Mouse (Mus musculus) Muller cell, postnatal 12 days (primary cell): ENCODE data around the gene Elmod3.

Experiments
- DNase-seq: peaks from one replicate; pipeline ENCODE4 v3.0.0-alpha.2; 2015; ENCODE audit errors: inconsistent ontology term

Elmod3 gene

DNA sequence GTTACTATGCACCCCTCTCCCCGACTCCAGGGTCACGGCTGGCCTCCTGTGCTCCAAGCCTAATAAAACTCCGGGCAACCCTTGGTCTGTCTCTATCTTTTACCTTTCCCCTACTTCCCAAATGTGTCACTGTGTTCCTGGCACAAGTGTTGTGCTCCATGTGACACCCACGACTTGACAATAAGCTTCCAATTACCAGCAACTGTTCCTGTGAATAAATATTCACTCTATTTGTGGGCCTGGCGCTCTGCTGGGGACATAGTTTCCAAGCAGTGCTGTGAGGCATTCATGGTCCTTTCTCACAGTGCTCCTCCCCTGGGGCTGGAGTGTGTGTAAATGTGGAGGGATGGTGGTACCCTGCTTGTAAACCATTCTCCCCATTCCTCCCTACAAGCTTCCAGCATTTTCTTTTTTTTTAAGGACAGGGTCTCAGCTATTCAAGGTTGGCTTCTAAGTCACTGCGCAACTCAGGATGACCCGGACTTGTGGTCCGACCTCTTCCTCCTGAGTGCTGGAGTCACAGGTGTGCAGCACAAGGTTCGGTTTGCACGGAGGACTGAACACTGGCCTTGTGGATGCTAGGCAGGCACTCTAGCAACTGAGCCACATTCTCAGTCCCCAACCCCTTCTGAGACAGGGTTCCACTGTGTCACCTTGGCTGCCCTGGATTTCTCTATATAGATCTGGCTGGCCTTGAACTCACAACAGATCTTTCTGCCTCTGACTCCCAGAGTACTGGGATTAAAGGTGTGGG is 27.4 kb downstream of the Elmod3 start:
- no peak for DNase-seq

DNA sequence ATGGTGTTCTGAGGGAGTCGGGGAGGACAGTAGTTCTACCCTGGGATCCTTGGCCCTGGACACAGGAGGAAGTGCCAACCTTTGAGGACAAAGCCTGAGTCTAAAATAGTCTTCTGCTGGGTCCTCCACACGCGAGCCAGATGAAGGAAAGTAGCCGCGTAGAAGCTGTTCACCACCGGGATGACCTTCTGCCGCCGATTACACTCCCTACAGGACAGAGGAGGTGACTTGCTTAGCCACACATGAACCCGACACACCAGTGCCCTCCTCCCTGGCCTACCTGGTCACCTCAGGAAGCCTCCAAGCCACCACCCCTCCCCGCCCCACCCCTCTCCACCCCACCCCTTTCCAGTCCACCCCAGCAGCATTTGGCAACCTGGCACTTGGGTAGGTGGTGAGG is 29.5 kb downstream of the Elmod3 start:
- DNase-seq: no peak

DNA sequence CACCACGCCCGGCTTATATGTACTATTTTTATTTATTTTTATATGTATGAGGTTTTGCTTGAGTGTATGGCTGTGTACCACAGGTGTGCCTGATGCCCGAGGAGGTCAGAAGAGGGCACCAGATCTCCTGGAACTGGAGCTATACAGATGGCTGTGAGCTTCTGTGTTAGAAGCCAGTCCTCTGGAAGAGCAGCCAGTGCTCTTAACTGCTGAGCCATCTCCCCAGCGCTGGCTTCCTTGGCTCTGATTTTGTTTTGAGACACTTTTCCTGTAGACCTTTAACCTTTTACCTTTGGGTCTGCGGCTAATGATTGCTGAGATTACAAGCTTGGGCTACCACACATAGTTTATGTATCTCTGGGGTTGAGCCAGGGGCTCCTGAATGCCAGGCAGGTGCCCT is 30.7 kb downstream of the Elmod3 start:
- no peak for DNase-seq

DNA sequence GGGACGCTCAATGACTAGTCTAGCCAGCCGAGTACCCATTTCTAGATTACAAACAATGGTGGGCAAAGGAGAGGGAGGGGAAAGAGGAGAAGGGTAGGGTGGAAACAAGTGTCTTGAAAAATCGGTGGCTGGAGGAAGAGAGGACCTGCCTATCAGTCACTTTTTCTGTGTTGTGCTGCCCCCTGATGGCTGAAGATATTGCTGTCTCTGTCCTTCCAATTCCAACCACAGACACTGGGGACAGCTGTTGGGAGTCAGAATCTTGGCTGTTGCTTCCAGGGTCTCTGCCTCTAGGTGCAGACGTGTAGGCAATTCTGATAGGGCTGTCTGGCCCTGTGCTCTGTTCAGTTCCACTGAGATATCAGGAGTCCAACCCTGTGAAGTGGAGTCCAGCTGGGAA is 32.2 kb downstream of the Elmod3 start:
- peak; percentile 70 for DNase-seq

DNA sequence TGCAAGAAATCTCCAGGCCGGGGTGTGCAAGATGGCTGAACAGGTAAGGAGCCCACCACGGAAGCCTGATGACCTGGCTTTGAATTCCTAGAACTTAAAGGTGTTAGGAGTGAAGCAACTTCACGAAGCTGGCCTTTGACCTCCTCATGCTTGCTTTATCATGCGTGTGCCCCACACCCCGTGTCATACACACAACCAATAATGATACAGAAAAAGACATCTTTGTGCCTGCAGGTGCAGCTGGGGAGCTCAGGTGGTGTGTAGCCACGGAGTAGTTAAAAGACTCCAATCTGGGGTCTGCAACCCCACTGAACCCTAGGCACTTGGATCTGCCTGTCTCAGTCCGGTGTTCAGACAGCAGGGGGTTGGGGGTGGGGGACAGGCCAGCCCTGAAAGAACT is 32.7 kb downstream of the Elmod3 start:
- no peak for DNase-seq

DNA sequence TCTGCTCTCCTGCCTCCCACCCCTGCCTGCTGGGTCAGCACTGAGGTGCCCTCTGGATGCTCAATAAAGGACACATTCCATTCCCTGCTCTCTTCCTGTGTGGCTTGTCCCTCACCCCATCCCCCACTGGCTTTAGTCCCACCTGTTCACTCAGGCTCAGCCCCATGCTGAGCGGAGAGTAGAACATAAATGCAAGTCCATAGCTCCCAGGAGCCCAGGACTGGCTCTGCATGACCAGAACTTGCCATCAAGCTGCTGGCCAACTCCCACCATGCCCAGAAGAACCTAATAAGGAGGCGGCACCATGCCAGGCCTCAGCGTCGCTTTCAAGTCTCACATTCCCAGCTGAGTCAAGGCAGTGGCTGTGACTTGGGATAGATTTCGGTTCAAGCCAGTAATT is 35.3 kb downstream of the Elmod3 start:
- peak; percentile 45 for DNase-seq

DNA sequence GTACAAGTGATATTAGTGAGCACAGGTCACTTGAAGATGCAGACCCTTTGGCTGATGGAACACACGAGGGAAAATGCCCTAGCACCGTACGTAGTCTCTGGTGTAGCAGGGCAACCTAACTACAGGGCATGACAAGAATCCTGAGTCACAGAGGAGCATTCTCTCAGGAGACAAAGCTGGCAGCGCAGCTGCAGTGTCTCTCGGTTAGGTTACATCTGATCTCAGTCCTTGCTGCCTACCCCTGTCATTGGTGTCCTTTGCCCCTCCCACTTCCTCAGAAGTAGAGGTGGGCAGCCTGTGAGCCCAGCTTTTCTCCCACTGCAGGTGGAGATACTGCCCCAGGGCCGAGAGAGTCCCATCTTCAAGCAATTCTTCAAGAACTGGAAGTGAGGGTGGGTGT is 35.7 kb downstream of the Elmod3 start:
- peak; percentile 59 for DNase-seq

DNA sequence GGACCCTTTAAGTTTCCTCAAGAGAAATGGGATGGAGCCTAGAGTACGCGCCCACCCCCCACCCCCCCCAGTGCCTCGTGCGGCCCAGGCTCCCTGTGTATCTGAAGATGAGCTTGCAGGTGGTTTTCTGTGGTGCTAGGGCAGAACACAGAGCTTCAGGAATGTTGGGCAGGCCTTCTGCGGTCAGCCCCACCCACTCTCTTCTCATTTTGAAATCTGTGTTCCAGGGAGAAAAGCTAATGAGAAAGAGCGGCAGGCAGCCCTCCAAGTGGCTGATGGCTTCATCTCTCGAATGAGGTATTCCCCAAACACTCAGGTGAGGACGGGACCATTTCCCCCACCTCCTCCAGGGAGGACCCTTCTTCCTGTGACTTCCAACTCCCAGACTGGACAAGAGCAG is 37.4 kb downstream of the Elmod3 start:
- DNase-seq: peak; percentile 18

DNA sequence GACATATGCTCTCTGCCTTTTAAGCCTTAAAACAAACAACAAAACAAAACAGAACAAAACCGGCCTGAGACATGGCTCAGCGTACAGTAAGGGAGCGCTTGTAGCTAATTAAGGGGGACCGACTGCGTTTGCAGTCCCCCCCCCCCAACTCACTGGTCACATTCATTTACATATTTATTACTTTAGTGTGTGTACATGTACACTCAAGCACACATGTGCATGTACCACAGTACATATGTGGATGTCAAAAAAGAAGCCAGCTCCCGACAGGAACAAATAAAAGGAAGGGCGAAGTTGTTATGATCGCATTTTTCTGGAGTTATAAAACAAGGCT is 45.2 kb downstream of the Elmod3 start:
- no peak for DNase-seq

DNA sequence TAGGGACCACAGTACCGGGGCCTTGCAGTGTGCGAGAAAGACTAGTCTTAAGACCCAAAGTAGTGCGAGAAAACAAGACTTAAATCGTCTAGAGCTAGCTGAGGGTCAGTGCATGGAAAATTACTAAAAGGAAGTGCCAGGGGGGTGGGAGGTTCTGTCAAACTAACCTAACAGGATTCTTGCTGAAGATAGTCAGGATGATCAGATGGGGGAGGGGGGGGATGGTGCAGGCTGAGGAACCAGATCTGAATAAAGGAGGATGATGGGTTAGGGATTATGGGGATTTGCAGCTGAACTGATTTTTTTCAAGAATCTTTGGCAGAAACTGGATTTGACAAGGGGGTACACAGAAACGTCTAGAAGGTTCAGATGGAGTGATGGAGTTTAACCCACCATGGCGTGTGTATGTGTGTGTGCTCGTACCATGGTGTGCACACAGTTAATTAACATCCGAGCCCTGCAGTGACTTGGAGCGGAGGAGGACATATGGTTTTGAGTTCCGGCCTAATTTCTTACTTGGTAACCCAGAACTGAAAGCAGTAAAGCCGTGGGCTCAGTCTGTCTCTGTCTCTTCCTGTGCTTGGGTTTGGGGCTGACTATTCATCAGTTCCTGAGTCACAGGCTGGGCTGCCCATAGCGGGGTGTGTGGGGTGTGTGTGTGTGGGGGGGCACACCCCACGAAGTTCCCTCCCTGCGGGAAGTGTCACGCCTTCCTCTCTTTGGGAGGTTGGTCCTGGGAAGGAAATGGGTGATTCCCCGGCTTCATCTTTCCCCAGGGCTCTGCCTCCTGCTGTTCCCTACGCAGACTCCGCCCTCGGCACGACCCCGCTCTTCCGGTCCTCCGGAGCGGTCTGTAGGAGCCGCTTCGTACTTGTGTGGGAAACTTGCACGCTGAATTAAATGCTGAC is 45.8 kb downstream of the Elmod3 start:
- DNase-seq: peak; percentile 91

DNA sequence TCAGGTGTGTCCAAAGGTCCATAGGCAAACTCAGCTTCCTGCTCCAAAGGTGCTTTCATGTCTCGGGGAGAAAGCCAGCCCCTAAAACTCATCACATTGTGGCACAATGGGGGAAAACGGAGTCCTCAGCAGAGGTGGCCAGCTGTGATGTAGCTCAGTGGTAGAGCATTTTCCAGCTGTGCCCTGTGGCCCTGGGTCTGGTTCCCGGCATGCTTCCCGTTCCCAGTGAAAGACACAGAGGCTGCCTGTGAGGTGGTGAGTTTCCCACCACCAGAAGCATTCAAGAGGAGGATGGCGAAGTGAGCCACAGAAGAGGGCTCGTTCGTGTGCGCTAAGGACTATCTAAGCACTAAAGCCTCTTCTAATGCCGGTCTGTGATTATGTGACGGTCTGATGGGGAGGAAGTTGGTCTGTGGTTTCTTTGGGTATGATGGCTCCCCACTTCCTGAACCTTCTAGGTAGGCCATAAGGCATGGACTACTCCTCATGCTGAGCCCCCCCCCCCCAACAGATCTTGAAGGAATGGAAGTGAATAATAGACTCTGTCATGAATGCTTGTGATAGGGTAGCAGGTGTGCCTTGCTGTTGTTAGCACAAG is 47.6 kb downstream of the Elmod3 start:
- DNase-seq: no peak

DNA sequence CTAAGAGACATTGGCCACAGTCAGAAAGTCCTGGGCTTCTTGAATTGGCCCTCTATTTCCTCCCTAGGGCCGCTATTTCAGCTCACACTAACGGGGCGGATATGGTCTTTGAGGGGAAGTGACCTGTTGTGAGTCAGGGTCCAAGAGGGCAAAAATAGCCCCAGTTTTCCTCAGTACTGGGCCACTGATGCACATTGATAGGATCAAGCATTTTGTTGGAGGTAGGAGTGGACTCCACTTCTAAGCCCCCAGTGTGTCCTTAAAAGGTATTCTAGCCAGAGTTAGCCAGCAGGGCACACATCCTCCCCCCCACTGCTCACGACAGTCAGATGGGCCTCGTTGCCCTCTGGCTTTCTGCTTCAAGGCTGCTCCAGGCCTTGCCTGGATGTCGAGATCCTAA is 48.2 kb downstream of the Elmod3 start:
- DNase-seq: no peak

DNA sequence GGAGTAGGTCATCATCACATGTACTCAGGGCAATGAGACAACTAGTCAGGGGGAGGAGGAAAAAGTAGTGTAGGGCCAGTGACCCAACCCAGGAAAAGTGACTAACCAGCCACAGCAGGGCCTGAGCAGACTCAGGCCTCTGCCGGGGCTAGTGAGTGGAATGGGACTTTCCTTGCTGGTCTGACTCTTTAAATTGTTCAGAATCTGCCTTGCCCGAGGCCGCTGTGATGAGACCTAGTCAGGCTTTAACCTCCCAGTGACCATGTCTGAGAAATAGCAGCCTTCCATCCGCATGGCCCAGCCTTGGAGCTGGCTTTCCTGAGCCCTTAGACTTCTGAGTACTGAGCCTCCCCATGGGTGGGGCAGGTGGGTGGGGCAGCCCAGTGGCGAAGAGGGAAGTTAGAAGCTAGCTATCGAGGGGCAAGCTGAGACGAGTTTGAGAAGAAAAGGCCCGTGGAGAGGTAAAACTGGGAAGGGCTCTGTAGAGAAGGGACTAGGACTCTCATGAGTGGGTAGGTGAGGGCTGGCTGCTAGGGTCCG is 49.1 kb downstream of the Elmod3 start:
- DNase-seq: peak; percentile 37

DNA sequence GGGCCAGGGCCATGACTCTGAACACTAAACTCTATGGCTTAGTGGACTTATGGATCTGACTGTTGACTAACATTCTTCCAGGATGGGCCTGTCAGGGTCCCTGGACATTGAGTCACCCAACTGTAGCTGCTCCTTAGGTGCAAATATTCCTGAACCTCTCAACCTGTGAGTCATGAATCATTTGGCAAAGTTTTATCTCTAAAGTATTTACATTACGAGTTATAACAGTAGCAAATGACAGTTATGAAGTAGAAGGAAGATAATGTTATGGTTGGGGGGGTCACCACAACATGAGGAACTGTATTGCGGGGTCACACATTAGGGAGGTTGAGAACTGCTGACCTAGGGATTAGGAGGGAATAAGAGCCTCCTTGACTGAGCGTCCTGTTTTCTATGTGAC is 50.4 kb downstream of the Elmod3 start:
- DNase-seq: no peak

DNA sequence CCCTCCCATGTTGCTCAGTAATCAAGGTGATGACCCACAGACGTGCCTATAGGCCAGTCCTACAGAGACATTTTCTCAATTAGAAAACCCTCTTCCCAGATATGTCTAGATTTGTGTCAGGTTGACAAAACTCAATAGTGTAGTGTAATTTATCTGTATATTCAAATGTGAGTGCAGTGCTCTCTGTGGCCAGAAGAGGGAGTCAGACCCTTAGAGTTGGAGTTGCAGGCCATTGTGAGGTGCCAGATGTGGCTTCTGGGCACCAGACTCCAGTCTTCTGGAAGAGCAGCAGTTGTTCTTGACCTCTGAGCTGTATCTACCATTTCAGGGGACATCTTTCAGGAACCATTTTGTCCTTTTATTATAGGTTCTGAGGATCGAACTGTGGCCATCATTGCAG is 51.1 kb downstream of the Elmod3 start:
- DNase-seq: no peak

DNA sequence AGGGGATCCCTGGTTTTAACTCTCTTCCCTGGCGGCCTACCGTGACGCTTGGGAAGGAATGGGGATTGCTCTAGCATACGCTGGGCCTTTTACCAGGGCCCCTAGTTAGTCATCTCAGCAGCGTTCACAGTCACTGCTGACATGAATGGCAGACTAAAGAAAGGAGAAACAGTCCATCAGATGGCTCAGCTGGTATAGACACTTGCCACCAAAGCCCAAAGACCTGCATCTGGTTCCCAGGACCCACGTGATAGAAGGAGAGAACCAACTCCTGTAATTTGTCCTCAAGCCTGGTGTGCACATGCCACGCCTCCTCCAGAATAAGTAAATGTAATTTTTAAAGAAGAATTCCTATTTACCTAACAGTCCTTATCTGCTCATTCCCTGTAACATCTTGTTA is 52.8 kb downstream of the Elmod3 start:
- DNase-seq: no peak

DNA sequence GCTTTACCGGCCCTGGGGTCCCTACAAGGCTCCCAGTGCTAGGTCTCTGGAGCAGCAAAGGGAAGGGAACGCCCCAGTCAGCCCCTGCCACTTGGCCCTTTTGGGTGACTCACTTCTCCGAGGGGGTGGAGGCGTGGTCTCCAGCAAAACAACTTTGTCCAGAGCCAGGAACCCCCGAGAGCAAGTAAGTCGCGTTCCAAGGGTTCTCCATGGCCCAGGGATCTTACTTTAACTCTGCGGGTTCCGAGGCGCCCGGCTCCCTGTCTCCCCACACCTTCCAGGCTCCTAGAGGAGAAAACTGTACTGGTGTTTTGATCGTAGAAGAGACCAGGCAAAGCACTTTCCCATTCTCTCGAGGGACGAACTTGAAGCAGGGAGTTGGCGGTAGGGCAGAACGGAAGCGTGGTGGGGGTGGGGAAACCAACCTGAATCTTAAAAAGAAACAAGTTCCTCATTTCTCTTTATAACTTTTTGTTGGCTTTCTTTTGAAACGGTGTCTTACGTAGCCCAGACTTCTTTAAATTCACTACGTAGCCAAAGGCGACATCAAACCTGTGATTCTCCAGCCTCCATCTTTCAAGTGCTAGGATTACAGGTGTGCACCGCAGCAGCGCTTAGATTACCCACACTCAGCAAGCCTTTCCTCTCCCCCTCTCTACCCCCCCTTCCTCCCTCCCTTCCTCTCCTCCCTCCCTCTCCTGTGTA is 53.8 kb downstream of the Elmod3 start, which contains the start of gene Capg:
TSS of gene Capg (plus strand) at position 109 of the 705 bp plus-strand sequence.
- peak; percentile 79 for DNase-seq

DNA sequence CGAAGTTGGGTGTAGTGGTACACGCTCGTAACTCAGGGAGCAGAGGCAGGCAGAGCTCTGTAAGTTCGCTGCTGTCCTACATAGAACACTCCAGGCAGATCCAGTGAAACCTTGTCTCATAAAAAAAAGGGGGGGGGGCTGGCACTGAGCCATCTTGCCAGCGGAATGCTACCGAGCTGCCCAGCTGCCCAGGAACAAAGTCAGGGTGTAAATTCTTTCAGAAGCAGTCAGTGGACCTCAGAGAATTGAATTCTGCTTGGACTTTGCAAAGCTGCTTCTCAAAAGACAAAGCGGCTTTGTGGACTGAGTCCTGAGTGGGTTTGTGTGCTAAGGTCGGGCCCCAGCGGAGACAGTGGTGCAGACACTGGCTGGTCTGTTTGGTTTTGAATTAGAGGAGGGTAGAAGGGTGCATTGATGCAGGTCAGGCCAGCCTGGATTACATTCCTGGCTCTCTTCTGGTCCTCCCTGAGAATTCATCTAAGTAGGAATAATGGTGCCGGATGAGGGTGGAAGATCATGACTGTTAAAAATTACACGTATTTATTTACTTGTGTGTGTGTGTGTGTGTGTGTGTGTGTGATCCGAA is 54.9 kb downstream of the Elmod3 start:
- DNase-seq: peak; percentile 96

DNA sequence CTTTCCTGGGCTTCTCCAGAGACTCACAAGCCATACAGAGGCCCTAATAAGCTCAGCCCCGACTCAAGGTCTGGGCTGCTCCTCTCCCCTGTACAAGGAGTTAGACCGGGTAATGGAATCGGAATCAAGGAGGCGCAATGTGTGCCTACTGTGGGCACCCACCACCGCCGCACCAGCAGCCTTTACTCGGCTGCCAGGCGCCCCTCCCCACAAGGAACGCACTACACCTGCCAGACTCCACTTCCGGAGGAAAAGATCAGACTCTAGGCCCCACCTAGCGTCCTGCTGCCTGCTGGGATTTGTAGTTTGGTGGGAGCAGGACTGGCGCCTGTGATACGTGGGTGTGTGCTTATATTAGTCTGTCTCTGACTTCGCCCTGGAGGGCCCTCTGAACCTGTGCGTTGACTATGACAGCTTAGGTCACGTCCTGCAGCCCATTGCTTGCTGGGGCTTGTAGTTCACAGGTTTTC is 59.6 kb downstream of the Elmod3 start:
- peak; percentile 78 for DNase-seq

DNA sequence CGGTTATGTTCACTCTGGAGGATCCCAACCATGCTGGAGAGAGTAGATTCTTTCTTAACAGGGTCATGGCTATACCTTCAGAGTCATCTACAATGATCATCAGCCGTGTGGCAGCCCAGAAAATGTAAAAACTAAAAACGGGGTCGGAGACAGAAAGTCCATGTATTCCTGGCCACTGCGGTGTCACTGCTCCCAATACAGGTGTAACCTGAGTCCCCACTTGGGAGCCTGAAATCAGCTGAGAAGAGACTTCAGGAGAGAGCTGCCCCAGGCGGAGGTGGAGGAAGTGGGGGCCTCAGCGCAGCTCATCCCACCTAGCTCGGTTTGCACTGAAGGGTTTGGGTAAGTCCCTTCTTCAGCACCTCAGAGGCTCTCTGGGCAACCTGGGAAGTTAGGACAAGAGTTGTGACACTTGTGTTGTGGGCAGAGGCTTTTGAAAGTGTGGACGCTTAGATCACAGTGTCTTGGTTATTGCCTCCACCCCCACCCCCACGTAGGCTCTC is 60.2 kb downstream of the Elmod3 start:
- no peak for DNase-seq

DNA sequence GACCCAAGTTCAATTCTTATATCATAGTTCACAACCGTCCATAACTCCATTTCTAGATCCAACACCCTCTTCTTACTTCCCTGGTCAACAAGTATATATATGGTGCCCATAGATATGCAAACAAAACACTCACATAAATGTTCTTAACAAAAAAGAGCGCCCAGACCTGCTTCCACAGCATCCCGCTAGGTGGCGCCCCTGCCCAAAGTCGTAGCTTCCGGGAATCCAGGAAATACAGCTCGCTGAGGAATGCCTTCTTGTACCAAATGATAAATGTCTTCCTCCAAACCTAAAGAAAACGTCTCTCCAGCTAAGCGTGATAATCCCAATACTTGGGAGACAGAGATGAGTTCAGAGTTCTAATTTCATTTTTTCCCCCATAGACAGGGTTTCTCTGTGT is 63.0 kb downstream of the Elmod3 start:
- peak; percentile 81 for DNase-seq
